Mouse (Mus musculus) lung, embryonic 16.5 days (tissue): ENCODE measurements around the gene Fam122c. TPM values are rescaled to one million over a fixed set of nuclear protein-coding genes. Genes with fewer than 3 reads are reported as not detected.
"Not testable (repeated sequence)": the region's sequence is repeated elsewhere in the genome, so short reads cannot be mapped to it uniquely, and the experiment has no call there.

ENCODE experiments used
- ATAC-seq: fragments of 200-750 bp; cut with Nextera tagmentation; 2 replicates; pipeline ENCODE4 v1.8.0; 2017; ENCODE audit warnings: low read depth, mild to moderate bottlenecking, moderate library complexity
- H3K27ac ChIP-seq: fragments of 300-500 bp; sonication (generic); 2 replicates; pipeline ENCODE4 v1.5.1; 2014; ENCODE audit warnings: mild to moderate bottlenecking, control low read depth, low read length
- H3K27me3 ChIP-seq: fragments of 300-500 bp; sonication (generic); 2 replicates; pipeline ENCODE4 v1.6.1; 2014; ENCODE audit warnings: low read depth, low read length, mixed read lengths; ENCODE audit not compliant: control insufficient read depth, insufficient read depth
- H3K36me3 ChIP-seq: fragments of 300-500 bp; sonication (generic); 2 replicates; pipeline ENCODE4 v1.6.1; 2014; ENCODE audit warnings: low read length; ENCODE audit not compliant: control insufficient read depth, insufficient read depth
- H3K4me1 ChIP-seq: fragments of 300-500 bp; sonication (generic); replicated peaks from 2 replicates; pipeline ENCODE4 v1.6.1; 2014; ENCODE audit warnings: low read length, mixed read lengths; ENCODE audit not compliant: control insufficient read depth, insufficient read depth
- H3K4me2 ChIP-seq: fragments of 300-500 bp; sonication (generic); 2 replicates; pipeline ENCODE4 v1.6.1; 2014; ENCODE audit warnings: low read depth, low read length, control low read depth
- H3K4me3 ChIP-seq: fragments of 300-500 bp; sonication (generic); 2 replicates; pipeline ENCODE4 v1.5.1; 2014; ENCODE audit warnings: mild to moderate bottlenecking, low read length, control low read depth
- H3K9ac ChIP-seq: fragments of 300-500 bp; sonication (generic); 2 replicates; pipeline ENCODE4 v1.6.1; 2014; ENCODE audit warnings: low read length, control low read depth
- H3K9me3 ChIP-seq: fragments of 300-500 bp; sonication (generic); 2 replicates; pipeline ENCODE4 v1.6.1; 2016; ENCODE audit warnings: low read length; ENCODE audit not compliant: control insufficient read depth
- WGBS: fragments of 180-500 bp; shearing (Covaris S2); extraction: QIAGEN DNeasy Blood & Tissue Kit; methylation state at CpG from one replicate; pipeline ENCODE4 v1.1.7; 2014; 5-methylcytosine and 5-hydroxymethylcytosine counted together
- polyA plus RNA-seq: library from polyadenylated mRNA; unstranded; fragments of >200 nt; fragmentation: Nextera tagmentation; extraction: Ambion mirVana; gene quantifications from 2 replicates; pipeline ENCODE4 v1.2.1, GENCODE M21; 2015

Gene Fam122c
- polyA plus RNA-seq, 1 experiment from 2014 or later = not detected

- H3K9me3 ChIP-seq = no peaks in the 10 kb centered on the region
- H3K4me3 ChIP-seq = peak overlapping the region; percentile 66
- no peaks in the 10 kb centered on the region for H3K36me3 ChIP-seq
- 0 out of 2 replicates have a peak, but pooled peaks cover 2% of the 10 kb centered on the region for H3K4me1 ChIP-seq
- ATAC-seq = peak; percentile 93
- H3K27me3 ChIP-seq = no peaks in the 10 kb centered on the region
- peak overlapping the region; percentile 81 for H3K27ac ChIP-seq
- peak overlapping the region; percentile 74 for H3K4me2 ChIP-seq
- peak overlapping the region; percentile 69 for H3K9ac ChIP-seq
- 14% methylated on average over 10 of the region's 10 CpGs for WGBS
Observed at GRCm38 (mm10) chrX:53268856-53269255, 4.4 kb upstream of the Fam122c start.

GRCm38 (mm10) chrX:53269289-53270062 is 3.7 kb upstream of the Fam122c start, which contains the start of gene Fam122b:
Gene Fam122b (minus strand): TSS chrX:53269805.
- no peaks in the 10 kb centered on the region for H3K36me3 ChIP-seq
- peak within 1 kb of the TSS; percentile 74 for H3K4me2 ChIP-seq
- H3K9me3 ChIP-seq = no peaks in the 10 kb centered on the region
- peak; percentile 86 for ATAC-seq
- peak within 1 kb of the TSS; percentile 66 for H3K4me3 ChIP-seq
- no peaks in the 10 kb centered on the region for H3K27me3 ChIP-seq
- H3K9ac ChIP-seq = peak within 1 kb of the TSS; percentile 69
- H3K27ac ChIP-seq = peak within 1 kb of the TSS; percentile 81
- 14% methylated on average over 40 of the region's 40 CpGs for WGBS
- 0 out of 2 replicates have a peak, but pooled peaks cover 2% of the 10 kb centered on the region for H3K4me1 ChIP-seq

- Histone ChIP-seq H3K27me3 (no peaks in the 10 kb centered on the region), H3K36me3 (no peaks in the 10 kb centered on the region), H3K4me3 (peak overlapping the region; percentile 66), H3K9ac (no peak overlapping the region), H3K27ac (peak overlapping the region; percentile 59; the same call in 1 of the 2 replicates), H3K4me1 (0 out of 2 replicates have a peak, but pooled peaks cover 2% of the 10 kb centered on the region), H3K4me2 (peak overlapping the region; percentile 74), H3K9me3 (no peaks in the 10 kb centered on the region)
- ATAC-seq = peak; percentile 13; the same call in 1 of the 2 replicates
- 12% methylated on average over 10 of the region's 10 CpGs for WGBS
Observed at GRCm38 (mm10) chrX:53270063-53270432, 3.2 kb upstream of the Fam122c start.

GRCm38 (mm10) chrX:53271628-53272027 is 1.6 kb upstream of the Fam122c start:
- not testable (repeated sequence) for H3K4me1 ChIP-seq, ATAC-seq, H3K27ac ChIP-seq, H3K4me2 ChIP-seq, H3K9ac ChIP-seq, H3K36me3 ChIP-seq, H3K27me3 ChIP-seq, H3K4me3 ChIP-seq, H3K9me3 ChIP-seq
- WGBS = 74% methylated on average over 3 of the region's 3 CpGs

- WGBS = 38% methylated on average over 5 of the region's 5 CpGs
- Histone ChIP-seq H3K36me3 (no peaks in the 10 kb centered on the region), H3K27me3 (no peaks in the 10 kb centered on the region), H3K9me3 (no peaks in the 10 kb centered on the region), H3K4me3 (no peak overlapping the region), H3K4me2 (no peak overlapping the region), H3K27ac (peak overlapping the region; percentile 46; the same call in 1 of the 2 replicates), H3K4me1 (no peaks in the 10 kb centered on the region), H3K9ac (no peak overlapping the region)
- ATAC-seq = peak; percentile 76; the same call in 1 of the 2 replicates
Observed at GRCm38 (mm10) chrX:53287924-53288323, 14.7 kb downstream of the Fam122c start.

GRCm38 (mm10) chrX:53320564-53320963 is 47.3 kb downstream of the Fam122c start:
- H3K4me2 ChIP-seq = no peak overlapping the region
- H3K36me3 ChIP-seq = no peaks in the 10 kb centered on the region
- no peak overlapping the region for H3K27ac ChIP-seq
- no peak overlapping the region for H3K9ac ChIP-seq
- no peak for ATAC-seq
- H3K9me3 ChIP-seq = no peaks in the 10 kb centered on the region
- no peaks in the 10 kb centered on the region for H3K27me3 ChIP-seq
- 60% methylated on average over 2 of the region's 2 CpGs for WGBS
- H3K4me1 ChIP-seq = 0 out of 2 replicates have a peak, but pooled peaks cover 3% of the 10 kb centered on the region
- no peak overlapping the region for H3K4me3 ChIP-seq

GRCm38 (mm10) chrX:53321111-53321510 is 47.9 kb downstream of the Fam122c start:
- no peak overlapping the region for H3K27ac ChIP-seq
- H3K4me1 ChIP-seq = 0 out of 2 replicates have a peak, but pooled peaks cover 3% of the 10 kb centered on the region
- H3K9me3 ChIP-seq = no peaks in the 10 kb centered on the region
- no peaks in the 10 kb centered on the region for H3K36me3 ChIP-seq
- no peak overlapping the region for H3K4me3 ChIP-seq
- WGBS = 53% methylated on average over 4 of the region's 4 CpGs
- no peaks in the 10 kb centered on the region for H3K27me3 ChIP-seq
- ATAC-seq = no peak
- no peak overlapping the region for H3K9ac ChIP-seq
- no peak overlapping the region for H3K4me2 ChIP-seq

- no peak overlapping the region for H3K9ac ChIP-seq
- H3K9me3 ChIP-seq = no peaks in the 10 kb centered on the region
- no peak overlapping the region for H3K4me2 ChIP-seq
- no peaks in the 10 kb centered on the region for H3K4me1 ChIP-seq
- no peak for ATAC-seq
- no peak overlapping the region for H3K27ac ChIP-seq
- WGBS = 83% methylated on average over 4 of the region's 4 CpGs
- H3K27me3 ChIP-seq = no peaks in the 10 kb centered on the region
- H3K4me3 ChIP-seq = no peak overlapping the region
- no peaks in the 10 kb centered on the region for H3K36me3 ChIP-seq
Observed at GRCm38 (mm10) chrX:53330396-53330795, 57.2 kb downstream of the Fam122c start.

- Histone ChIP-seq H3K27me3 (no peaks in the 10 kb centered on the region), H3K4me2 (no peak overlapping the region), H3K4me1 (no peaks in the 10 kb centered on the region), H3K9ac (no peak overlapping the region), H3K4me3 (no peak overlapping the region), H3K27ac (no peak overlapping the region), H3K9me3 (no peaks in the 10 kb centered on the region), H3K36me3 (no peaks in the 10 kb centered on the region)
- ATAC-seq = no peak
Observed at GRCm38 (mm10) chrX:53337355-53337754, 64.1 kb downstream of the Fam122c start.
